Comparison of ENCODE assay signal across 19 mouse cellular contexts in the genomic region with DNA sequence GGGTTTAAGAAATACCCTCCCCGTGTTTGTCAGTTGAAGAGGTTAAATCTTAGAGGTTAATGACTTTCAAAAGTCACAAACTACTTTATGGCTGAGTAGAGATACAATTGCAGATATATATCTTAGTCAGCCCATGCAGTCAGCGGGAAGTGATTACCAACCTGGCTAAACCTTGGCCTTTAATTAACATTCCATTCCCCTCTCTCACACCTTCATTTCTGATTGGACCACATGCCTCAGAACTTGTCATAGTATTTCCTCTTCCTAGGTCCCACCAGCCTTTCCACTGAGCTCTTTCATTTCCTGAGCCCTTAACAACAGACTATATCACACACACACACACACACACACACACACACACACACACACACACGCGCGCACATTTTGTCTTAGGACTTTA. TPM values are rescaled to one million over a fixed set of nuclear protein-coding genes. Genes with fewer than 3 reads are reported as not detected.
A peak's percentile ranks its signal among the peaks of the same experiment; 100 is the strongest.
DNase-seq lines count a peak whose midpoint lies in the region; ATAC-seq and TF ChIP-seq lines count a peak whose summit lies in the region.
"Had no signal": no experiment of that assay in that cellular context is flagged by ENCODE, and none has a peak within 500 bp of the region (broad histone marks: within the 10 kb centered on the region; RNA-seq: fewer than 3 reads in every experiment).

No protein-coding gene starts in this region.

- no peaks in the 10 kb centered on the region for H3K27me3 ChIP-seq in kidney, adult 2 months (replicated peaks; ENCODE audit: control insufficient read depth, insufficient read depth, low read length)
- no peaks in the 10 kb centered on the region for H3K27me3 ChIP-seq in Patski
- no peaks in the 10 kb centered on the region for H3K27me3 ChIP-seq in intestine, postnatal 0 days (replicated peaks; ENCODE audit: control insufficient read depth, insufficient read depth, low read length)
- no peaks in the 10 kb centered on the region for H3K27me3 ChIP-seq in heart, embryonic 10.5 days (ENCODE audit: insufficient read depth, poor library complexity, severe bottlenecking)
- H3K27me3 ChIP-seq: embryonic facial prominence, embryonic 12.5 days; forebrain, embryonic 13.5 days; forebrain, embryonic 15.5 days had no signal

- H3K9me3 ChIP-seq in intestine, postnatal 0 days (ENCODE audit: control insufficient read depth) = no peaks in the 10 kb centered on the region
- peaks cover 6% of the 10 kb centered on the region; the same call in 1 of the 2 replicates for H3K9me3 ChIP-seq in heart, embryonic 10.5 days
- H3K9me3 ChIP-seq: embryonic facial prominence, embryonic 12.5 days; forebrain, embryonic 13.5 days; forebrain, embryonic 15.5 days had no signal

- no peak overlapping the region for H3K4me2 ChIP-seq in intestine, postnatal 0 days (replicated peaks; ENCODE audit: low read depth)
- H3K4me2 ChIP-seq: embryonic facial prominence, embryonic 12.5 days; forebrain, embryonic 13.5 days; forebrain, embryonic 15.5 days had no signal

- TF ChIP-seq CTCF in kidney, adult 2 months (conservative IDR thresholded peaks at IDR 0.05; ENCODE audit: insufficient read depth, insufficient read length, low read depth, low read length) = no peak
- TF ChIP-seq CTCF in Patski (IDR thresholded peaks at IDR 0.05) = no peak
- TF ChIP-seq CTCF in intestine, postnatal 0 days (IDR thresholded peaks at IDR 0.05; ENCODE audit: low read depth) = no peak

- no peak for DNase-seq in kidney, adult 2 months
- no peak for DNase-seq in kidney, postnatal 25 days
- no peak for DNase-seq in Patski (ENCODE audit: low read depth, low spot score)
- no peak for DNase-seq in testis, postnatal 10 days (ENCODE audit: low spot score)
- no peak for DNase-seq in heart, embryonic 10.5 days (ENCODE audit: low spot score)
- DNase-seq: adrenal gland, adult 8-10 months; adrenal gland, postnatal 14 days; adrenal gland, postnatal 36 days; cerebellum, adult 11-12 months; cerebellum, adult 2 months; cerebellum, adult 9-10 months; cerebellum, postnatal 10 days; cerebellum, postnatal 25 days had no signal

- no peak for TF ChIP-seq POLR2A in kidney, adult 2 months (IDR thresholded peaks at IDR 0.05; ENCODE audit: low read depth, low read length)

- no peaks in the 10 kb centered on the region for H3K4me1 ChIP-seq in kidney, adult 2 months (ENCODE audit: control insufficient read depth, insufficient read depth, low read length)
- H3K4me1 ChIP-seq in intestine, postnatal 0 days (replicated peaks; ENCODE audit: control insufficient read depth, insufficient read depth, low read length) = no peaks in the 10 kb centered on the region
- no peaks in the 10 kb centered on the region for H3K4me1 ChIP-seq in heart, embryonic 10.5 days

- H3K27ac ChIP-seq in kidney, adult 2 months (ENCODE audit: insufficient read depth, low read depth, low read length) = 0 out of 2 replicates have a peak overlapping the region, but pooled peaks have one; percentile 9
- H3K27ac ChIP-seq in intestine, postnatal 0 days (ENCODE audit: low read depth, low read length) = no peak overlapping the region
- H3K27ac ChIP-seq in heart, embryonic 10.5 days = no peak overlapping the region
- H3K27ac ChIP-seq: embryonic facial prominence, embryonic 10.5 days; embryonic facial prominence, embryonic 12.5 days; forebrain, embryonic 13.5 days; forebrain, embryonic 15.5 days had no signal

- CTCF ChIA-PET in Patski (lab: Charles Lee) = interaction anchor here (1.0 kb wide), 1 partner anchor 13 kb away, joined by 3 read pairs; no protein-coding TSS in a partner anchor

- POLR2A ChIA-PET in Patski (lab: Charles Lee) = interaction anchor here (0.8 kb wide), 1 partner anchor 9 kb away, joined by 3 read pairs; no protein-coding TSS in a partner anchor

- 63% methylated on average over 5 of the region's 5 CpGs for WGBS in kidney, adult 2 months
- WGBS in intestine, postnatal 0 days = 46% methylated on average over 5 of the region's 5 CpGs
- 77% methylated on average over 5 of the region's 5 CpGs for WGBS in heart, embryonic 10.5 days

- in situ Hi-C loops in Patski (cut with MboI; ENCODE audit: low pct_unique_long_range_greater_than_20kb) = no loop called here

- H3K9ac ChIP-seq in intestine, postnatal 0 days (ENCODE audit: low read depth, low read length) = no peak overlapping the region
- H3K9ac ChIP-seq: embryonic facial prominence, embryonic 12.5 days; forebrain, embryonic 13.5 days; forebrain, embryonic 15.5 days had no signal

- no peak overlapping the region for H3K4me3 ChIP-seq in kidney, adult 2 months (ENCODE audit: insufficient read depth, low read depth, low read length)
- no peak overlapping the region for H3K4me3 ChIP-seq in intestine, postnatal 0 days (ENCODE audit: low read depth, low read length)
- H3K4me3 ChIP-seq in heart, embryonic 10.5 days = no peak overlapping the region
- H3K4me3 ChIP-seq: embryonic facial prominence, embryonic 10.5 days; embryonic facial prominence, embryonic 12.5 days; forebrain, embryonic 13.5 days; forebrain, embryonic 15.5 days had no signal

- no peaks in the 10 kb centered on the region for H3K36me3 ChIP-seq in kidney, adult 2 months (ENCODE audit: control insufficient read depth, insufficient read depth, low read length)
- H3K36me3 ChIP-seq in intestine, postnatal 0 days (ENCODE audit: control insufficient read depth, insufficient read depth) = no peaks in the 10 kb centered on the region
- no peaks in the 10 kb centered on the region for H3K36me3 ChIP-seq in heart, embryonic 10.5 days
- H3K36me3 ChIP-seq: embryonic facial prominence, embryonic 10.5 days; embryonic facial prominence, embryonic 12.5 days; forebrain, embryonic 15.5 days had no signal

- peak; percentile 72 for ATAC-seq in Patski
- peak; percentile 50 for ATAC-seq in intestine, postnatal 0 days
- ATAC-seq: activated CD4-positive, CD25-positive, alpha-beta regulatory T cell, adult 4 months; forebrain, embryonic 13.5 days; forebrain, embryonic 15.5 days had no signal

RNA-seq across cellular contexts. Expression of a gene that starts 4.9 kb away (rescaled TPM):
- 7.9 and 13.1 TPM in 2 replicates for polyA plus RNA-seq in kidney, adult 2 months (2012; rRNA removed)
- polyA plus RNA-seq in Patski (2021) = 116 TPM
- 59.9 and 65.1 TPM in 2 replicates for polyA plus RNA-seq in intestine, postnatal 0 days (2015; fragmentation: Nextera tagmentation; extraction: Ambion mirVana)
- 46.7 and 50.8 TPM in 2 replicates for polyA plus RNA-seq in heart, embryonic 10.5 days (2016; fragmentation: Nextera tagmentation; extraction: Ambion mirVana)

RNA-seq across cellular contexts. Expression of a gene that starts 59.2 kb away (rescaled TPM):
- 28.0 and 29.2 TPM in 2 replicates for polyA plus RNA-seq in kidney, adult 2 months (2012; rRNA removed)
- polyA plus RNA-seq in Patski (2021) = 58.2 TPM
- 14.7 and 15.9 TPM in 2 replicates for polyA plus RNA-seq in intestine, postnatal 0 days (2015; fragmentation: Nextera tagmentation; extraction: Ambion mirVana)
- polyA plus RNA-seq in heart, embryonic 10.5 days (2016; fragmentation: Nextera tagmentation; extraction: Ambion mirVana) = 3.4 and 3.6 TPM in 2 replicates
